1 mouse cellular context compared by ENCODE assay signal in genomic region chr1:51445161-51445853, GRCm38 (mm10).
TF ChIP-seq lines count a peak whose summit lies in the region.

No protein-coding gene starts in this region.

TF ChIP-seq in CH12.LX, 34 proteins besides CTCF, POLR2A, EP300 and RAD21 (continued from another document):
- 0 out of 2 replicates have a peak, but pooled peaks have one; percentile 8 for TF ChIP-seq CHD2 (IDR thresholded peaks at IDR 0.05; ENCODE audit: low read length)
- 0 out of 2 replicates have a peak, but pooled peaks have one; percentile 22 for TF ChIP-seq MAFK (IDR thresholded peaks at IDR 0.05; ENCODE audit: insufficient replicate concordance, low read length)
- no peak; the same call in 1 of the 2 replicates for TF ChIP-seq MAX (IDR thresholded peaks at IDR 0.05; ENCODE audit: low read length)
- peak; percentile 67; the same call in 1 of the 2 replicates for TF ChIP-seq IRF4 (IDR thresholded peaks at IDR 0.05; ENCODE audit: low read depth, low read length)
